Mouse (Mus musculus) kidney, postnatal 4 days (tissue): ENCODE data around the gene Arpc5l.
"Not testable (repeated sequence)": the region's sequence is repeated elsewhere in the genome, so short reads cannot be mapped to it uniquely, and the experiment has no call there.

Experiments used
- DNase-seq, 2 experiments: peaks; one replicate each; pipeline ENCODE4 v3.0.0; 2021; ENCODE audit warnings: mixed read lengths in 2 of 2

The Arpc5l gene

GRCm38 (mm10) chr2:38999910-39000586 is 5.1 kb upstream of the Arpc5l start:
- DNase-seq: no peak

- DNase-seq: peak in 1 of 2 experiments; percentile 12
Measured at GRCm38 (mm10) chr2:39000587-39000919, 4.6 kb upstream of the Arpc5l start.

GRCm38 (mm10) chr2:39001866-39002265 is 3.3 kb upstream of the Arpc5l start:
- peak in 1 of 2 experiments; percentile 15 for DNase-seq

DNA sequence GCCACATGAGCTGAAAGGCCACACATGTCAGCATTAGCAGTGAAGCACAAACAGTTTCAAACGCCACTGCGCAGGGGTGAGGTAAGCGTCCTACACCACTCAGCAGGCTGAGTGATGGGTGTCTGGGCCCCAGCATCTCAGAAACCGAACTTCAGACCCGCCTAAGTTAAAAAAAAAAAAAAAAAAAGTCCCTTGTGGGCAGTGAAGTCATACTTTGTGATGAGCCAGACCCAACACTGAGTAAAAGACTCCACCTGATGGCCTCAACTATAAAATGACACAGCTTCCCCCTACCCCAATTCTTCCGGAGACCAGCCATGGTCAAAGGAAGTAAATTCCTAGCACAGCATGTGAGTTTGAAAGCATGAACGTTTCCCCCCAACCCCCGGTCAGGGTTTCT is 2.0 kb upstream of the Arpc5l start:
- no peak for DNase-seq

DNA sequence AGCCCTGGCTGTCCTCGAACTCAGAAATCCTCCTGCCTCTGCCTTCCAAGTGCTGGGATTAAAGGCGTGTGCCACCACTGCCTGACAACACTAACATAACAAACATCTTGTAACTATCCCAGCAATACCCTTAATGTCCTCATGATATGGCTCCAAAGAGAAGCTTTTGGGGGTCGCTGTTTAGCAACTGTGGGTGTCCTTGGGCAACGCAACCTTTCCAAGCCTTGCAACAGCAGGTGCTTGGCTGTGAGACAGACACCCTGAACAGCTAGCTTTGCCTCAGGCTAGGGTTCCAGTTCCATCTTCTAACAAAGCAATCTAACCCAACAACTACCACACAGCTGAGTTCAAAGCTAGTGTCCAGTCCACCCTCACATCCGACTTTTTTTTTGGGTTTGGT is 1.6 kb upstream of the Arpc5l start:
- no peak for DNase-seq

GRCm38 (mm10) chr2:39004372-39004771 is 776 bp upstream of the Arpc5l start:
- DNase-seq: peak in 1 of 2 experiments; percentile 20

DNA sequence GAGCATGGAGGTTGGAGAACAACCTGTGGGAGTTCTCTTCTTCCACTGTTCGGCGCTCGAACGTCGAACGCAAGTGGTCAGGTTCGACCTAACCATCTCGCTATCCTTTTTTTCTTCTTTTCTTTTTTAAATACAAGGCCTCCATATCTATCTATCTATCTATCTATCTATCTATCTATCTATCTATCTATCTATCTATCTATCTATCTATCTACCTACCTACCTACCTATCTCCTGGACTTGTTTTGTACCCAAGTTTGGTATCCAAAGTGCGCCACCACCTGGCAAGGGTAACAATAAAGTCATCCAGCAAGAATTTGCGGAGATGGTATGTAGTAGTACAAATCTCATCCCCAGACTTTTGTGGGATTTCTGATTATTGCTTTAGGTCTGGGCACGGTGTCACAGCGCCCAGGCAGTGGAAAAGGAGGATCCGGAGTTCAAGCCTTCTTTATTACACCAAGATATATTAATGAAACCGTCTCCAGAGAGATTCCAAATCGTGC is 479 bp downstream of the Arpc5l start, which contains the start of gene Rpl35:
Rpl35 (minus strand) TSS at position 51 of the 506 bp plus-strand sequence.
- DNase-seq: peak; percentile 62 to 73

DNA sequence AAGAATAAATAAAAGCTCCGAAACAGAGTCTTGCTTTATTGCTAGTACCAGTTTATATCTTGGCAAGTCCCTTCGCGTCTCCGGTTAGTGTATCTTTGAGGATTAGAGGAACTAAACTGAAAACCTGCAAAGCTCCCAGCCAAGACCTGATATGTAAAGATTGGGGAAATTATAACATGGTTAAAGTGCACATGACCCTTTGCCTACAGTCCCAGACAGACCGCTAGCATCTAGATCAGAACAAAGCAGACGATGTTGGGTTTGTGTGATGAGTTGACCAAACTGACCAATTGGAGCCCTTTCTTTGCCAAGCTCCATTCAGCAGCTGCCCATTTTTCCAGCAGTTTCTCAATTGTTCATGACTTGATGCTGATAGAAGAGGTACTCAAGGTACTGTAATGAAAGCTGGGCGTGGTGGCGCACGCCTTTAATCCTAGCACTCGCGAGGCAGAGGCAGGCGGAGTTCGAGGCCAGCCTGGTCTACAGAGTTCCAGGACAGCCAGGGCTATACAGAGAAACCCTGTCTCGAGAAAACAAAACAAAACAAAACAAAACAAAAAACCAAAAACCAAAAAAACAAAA is 1.1 kb downstream of the Arpc5l start:
- DNase-seq: no peak

- DNase-seq: peak; percentile 95 to 97
Measured at GRCm38 (mm10) chr2:39007865-39008264, 2.7 kb downstream of the Arpc5l start.

- DNase-seq: no peak
Measured at GRCm38 (mm10) chr2:39008350-39008851, 3.3 kb downstream of the Arpc5l start.

GRCm38 (mm10) chr2:39008954-39009365 is 3.8 kb downstream of the Arpc5l start:
- DNase-seq: peak; percentile 70 to 82

DNA sequence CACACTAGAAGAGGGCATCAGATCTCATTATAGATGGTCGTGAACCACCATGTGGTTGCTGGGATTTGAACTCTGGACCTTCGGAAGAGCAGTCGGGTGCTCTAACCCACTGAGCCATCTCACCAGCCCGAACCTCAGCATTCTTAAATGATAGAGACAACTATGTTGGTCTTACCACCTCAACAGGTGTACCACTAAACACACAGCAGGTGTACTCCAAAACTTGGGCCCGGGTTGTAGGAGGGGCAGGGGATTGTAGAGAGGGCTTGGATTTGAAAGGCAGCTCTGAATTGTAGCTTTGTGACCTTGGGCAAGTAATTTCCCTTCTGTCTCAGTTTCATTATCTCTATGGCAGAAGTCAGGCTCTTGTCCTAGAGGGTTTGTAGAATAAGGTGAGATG is 5.0 kb downstream of the Arpc5l start:
- not testable (repeated sequence) for DNase-seq

- DNase-seq: no peak
Measured at GRCm38 (mm10) chr2:39011264-39011663, 6.1 kb downstream of the Arpc5l start.

DNA sequence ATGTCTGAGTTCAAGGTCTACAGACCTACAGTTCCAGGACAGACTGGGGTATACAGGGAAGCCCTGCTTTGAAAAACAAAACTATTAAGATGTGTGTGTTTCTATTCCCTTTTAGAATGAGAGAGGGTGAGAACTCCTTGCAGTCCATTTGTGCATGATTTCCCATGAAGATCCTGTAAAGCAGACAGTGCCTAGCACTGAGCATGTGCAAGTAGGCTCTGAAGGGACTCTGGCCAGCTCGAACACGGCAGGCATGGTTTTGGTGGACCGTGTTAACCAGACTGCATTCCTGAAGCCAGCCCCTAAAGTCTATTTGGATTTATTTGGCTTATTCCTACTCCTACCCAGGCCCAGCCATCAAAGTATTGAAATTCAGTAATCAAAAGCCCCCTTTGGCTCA is 6.8 kb downstream of the Arpc5l start:
- no peak for DNase-seq

DNA sequence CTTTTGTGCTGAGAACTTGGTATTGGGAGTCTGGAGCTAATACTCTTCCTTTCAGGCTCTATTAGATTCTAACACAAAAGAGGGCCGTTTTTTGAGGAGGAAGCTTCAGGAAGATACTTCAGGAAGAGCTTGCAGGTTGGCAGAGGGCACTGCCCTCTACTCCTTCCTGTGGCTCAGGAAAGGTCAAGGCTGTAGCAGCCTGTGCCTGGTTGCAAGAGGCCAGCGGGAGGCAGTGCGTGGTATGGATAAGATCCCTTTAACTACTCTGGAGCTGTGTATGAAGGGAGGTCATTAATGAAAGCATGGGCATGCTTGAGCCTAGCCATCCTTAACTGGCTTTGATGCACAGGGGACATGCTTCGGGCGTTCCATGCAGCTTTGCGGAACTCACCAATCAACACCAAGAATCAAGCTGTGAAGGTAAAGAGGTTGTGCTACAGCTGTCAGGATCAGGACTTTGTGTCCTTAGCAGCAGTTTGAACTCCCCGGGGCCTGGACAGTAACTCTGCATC is 7.7 kb downstream of the Arpc5l start:
- no peak for DNase-seq

DNA sequence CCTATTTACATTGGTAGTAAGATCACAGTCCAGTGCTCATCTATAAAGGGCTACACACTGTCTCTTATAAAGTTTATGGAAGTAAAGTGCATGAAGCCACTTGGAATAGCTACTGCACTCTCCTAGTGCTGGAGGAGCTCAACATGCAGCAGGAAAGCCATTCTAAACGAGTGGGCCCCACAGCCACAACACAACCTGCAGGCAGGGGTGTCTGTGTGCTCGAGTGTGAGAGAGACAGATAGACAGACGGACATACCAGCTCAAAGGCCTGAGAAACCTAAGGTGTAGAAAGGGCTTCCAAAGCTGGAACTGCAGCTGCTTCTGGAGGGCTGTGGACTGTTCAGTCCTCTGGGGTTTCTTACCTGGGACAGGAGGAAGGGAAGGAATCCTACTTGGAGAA is 11.4 kb downstream of the Arpc5l start:
- DNase-seq: no peak

- no peak for DNase-seq
Measured at GRCm38 (mm10) chr2:39020004-39020403, 14.9 kb downstream of the Arpc5l start.

DNA sequence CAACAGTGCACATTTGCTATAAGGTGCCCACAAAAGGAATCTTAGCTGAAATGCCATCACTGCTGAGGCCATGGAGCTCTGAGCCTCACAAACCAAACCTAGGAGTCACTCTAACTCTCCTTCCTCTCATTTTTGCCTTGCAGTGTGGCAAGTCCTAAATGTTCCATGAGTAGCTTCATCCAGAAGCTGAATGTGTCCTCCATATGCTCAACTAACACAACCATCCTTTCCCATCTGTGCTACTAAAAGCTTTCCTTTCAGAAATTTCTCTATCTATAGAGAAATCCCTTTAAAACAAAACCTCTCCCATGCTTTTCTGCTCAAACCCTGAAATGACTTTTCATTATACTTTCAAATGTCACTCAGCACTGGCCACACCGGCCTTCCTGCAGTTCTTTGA is 26.5 kb downstream of the Arpc5l start:
- no peak for DNase-seq

DNA sequence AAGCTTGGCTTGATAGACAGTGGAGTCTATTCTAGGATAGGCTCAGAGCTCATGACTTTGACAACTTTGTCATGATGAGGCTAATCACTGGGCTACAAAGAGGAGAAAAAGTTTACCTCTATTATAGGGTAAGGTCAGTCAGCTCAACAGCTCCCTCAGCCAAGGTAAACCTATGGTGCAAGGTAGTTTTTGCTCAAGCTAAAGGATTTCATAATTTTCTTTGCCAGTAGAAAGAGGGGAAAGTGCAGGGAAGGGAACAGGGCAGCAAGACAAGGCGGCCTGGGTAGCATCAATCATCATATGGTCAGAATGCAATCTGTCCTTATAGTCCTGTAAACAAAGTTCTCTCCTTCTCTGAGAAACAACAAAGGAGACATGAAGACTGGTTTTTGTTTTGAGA is 35.1 kb downstream of the Arpc5l start:
- DNase-seq: no peak

- DNase-seq: no peak
Measured at GRCm38 (mm10) chr2:39048515-39048914, 43.4 kb downstream of the Arpc5l start.

GRCm38 (mm10) chr2:39064687-39065399 is 59.7 kb downstream of the Arpc5l start:
- no peak for DNase-seq
